Mouse (Mus musculus): Measurements from ENCODE around the gene Ndufaf4. TPM values are rescaled to one million over a fixed set of nuclear protein-coding genes. Genes with fewer than 3 reads are reported as not detected.

The Ndufaf4 gene
- total RNA-seq, 2 experiments from 2014 or later, result 69.2 to 70.1 TPM

Other genes with a start within 250 kb of the Ndufaf4 start
- 1 to 10 TPM; 1.6 to 2.0 TPM for gene Klhl32, start 47.0 kb upstream of the Ndufaf4 start, total RNA-seq (2021)
- 1 to 10 TPM; 3.2 to 4.2 TPM for gene Gpr63, start 68.3 kb downstream of the Ndufaf4 start, total RNA-seq (2021)

Data from heart, postnatal 4 days (tissue).